Mouse (Mus musculus) CD8-positive naive resting alpha-beta T cell, adult 57 days (primary cell): Measurements from ENCODE around the gene Med18. TPM values are rescaled to one million over a fixed set of nuclear protein-coding genes. Genes with fewer than 3 reads are reported as not detected.

ENCODE experiments used
- total RNA-seq: library from RNA; stranded (reverse); gene quantifications from one replicate; pipeline ENCODE4 v1.2.4, GENCODE M21; 2023

Med18 gene
- total RNA-seq = 11.1 TPM

GRCm38 (mm10) chr4:132463430-132464254 is at the start of gene Med18:
Gene Med18, minus strand, starts transcription at chr4:132463921.

GRCm38 (mm10) chr4:132510352-132510798 is 46.7 kb upstream of the Med18 start, which contains the start of gene Sesn2:
Gene Sesn2, minus strand, starts transcription at chr4:132510501.

GRCm38 (mm10) chr4:132421923-132422782 is 41.6 kb downstream of the Med18 start, which contains the start of gene Phactr4:
Gene Phactr4, minus strand, starts transcription at chr4:132422489.

Other genes with a start within 250 kb of the Med18 start
- 38.2 TPM for gene Gmeb1, start 202.3 kb downstream of the Med18 start, total RNA-seq
- 36.1 TPM for gene Taf12, start 189.5 kb downstream of the Med18 start, total RNA-seq
- gene Rab42, start 160.5 kb downstream of the Med18 start, total RNA-seq = not detected
- 28.6 TPM for gene Trnau1ap, start 134.4 kb downstream of the Med18 start, total RNA-seq
- gene Rcc1, start 110.3 kb downstream of the Med18 start, total RNA-seq = 18.3 TPM
- 17.1 TPM for gene Phactr4, start 41.4 kb downstream of the Med18 start, total RNA-seq
- gene Sesn2, start 46.6 kb upstream of the Med18 start, total RNA-seq = 7.5 TPM
- 53.3 TPM for gene Atpif1, start 69.7 kb upstream of the Med18 start, total RNA-seq
- gene Dnajc8, start 71.6 kb upstream of the Med18 start, total RNA-seq = 99.7 TPM
- 0.55 TPM for gene Ptafr, start 100.1 kb upstream of the Med18 start, total RNA-seq
- 39.3 TPM for gene Eya3, start 175.1 kb upstream of the Med18 start, total RNA-seq